ENCODE assay signal across 9 mouse cellular contexts in genomic region chr7:137783954-137784353, GRCm38 (mm10).
A peak's percentile ranks its signal among the peaks of the same experiment; 100 is the strongest.
DNase-seq lines count a peak whose midpoint lies in the region; ATAC-seq and TF ChIP-seq lines count a peak whose summit lies in the region.
"Had no signal": no experiment of that assay in that cellular context is flagged by ENCODE, and none has a peak within 500 bp of the region (broad histone marks: within the 10 kb centered on the region; RNA-seq: fewer than 3 reads in every experiment).

No protein-coding gene starts in this region.

- no peak for ATAC-seq in forebrain, embryonic 16.5 days
- no peak for ATAC-seq in midbrain, postnatal 0 days (ENCODE audit: low FRiP score)
- ATAC-seq in midbrain, embryonic 16.5 days = no peak
- ATAC-seq in erythroblast, adult 5-6 weeks (replicated peaks; ENCODE audit: low FRiP score, poor library complexity, severe bottlenecking) = no peak

- intact Hi-C loops in heart, postnatal 14 days (cut with DNase I) = loop anchor here (2.0 to 5.0 kb wide), 2 partner anchors 181 to 307 kb away; no protein-coding TSS in a partner anchor

- H3K9ac ChIP-seq in forebrain, embryonic 16.5 days (replicated peaks; ENCODE audit: low read depth, low read length) = no peak overlapping the region
- H3K9ac ChIP-seq in midbrain, postnatal 0 days (replicated peaks; ENCODE audit: low read length, poor library complexity, severe bottlenecking) = no peak overlapping the region
- no peak overlapping the region for H3K9ac ChIP-seq in midbrain, embryonic 16.5 days (ENCODE audit: low read depth, low read length)
- H3K9ac ChIP-seq: neural tube, embryonic 13.5 days had no signal

- no peaks in the 10 kb centered on the region for H3K36me3 ChIP-seq in forebrain, embryonic 10.5 days (replicated peaks)
- no peaks in the 10 kb centered on the region for H3K36me3 ChIP-seq in forebrain, embryonic 16.5 days (ENCODE audit: control insufficient read depth, insufficient read depth)
- H3K36me3 ChIP-seq in midbrain, postnatal 0 days (ENCODE audit: insufficient read depth, low read length) = no peaks in the 10 kb centered on the region
- no peaks in the 10 kb centered on the region for H3K36me3 ChIP-seq in midbrain, embryonic 16.5 days (ENCODE audit: control insufficient read depth, insufficient read depth, low read length)
- H3K36me3 ChIP-seq: neural tube, embryonic 13.5 days had no signal

- no peaks in the 10 kb centered on the region for H3K27me3 ChIP-seq in forebrain, embryonic 10.5 days (ENCODE audit: poor library complexity, severe bottlenecking)
- no peaks in the 10 kb centered on the region for H3K27me3 ChIP-seq in forebrain, embryonic 16.5 days (replicated peaks; ENCODE audit: control insufficient read depth, insufficient read depth, low read length)
- H3K27me3 ChIP-seq in midbrain, postnatal 0 days (ENCODE audit: insufficient read depth, low read length) = no peaks in the 10 kb centered on the region
- H3K27me3 ChIP-seq in midbrain, embryonic 16.5 days (ENCODE audit: control insufficient read depth, insufficient read depth, low read depth, low read length) = no peaks in the 10 kb centered on the region
- H3K27me3 ChIP-seq: neural tube, embryonic 13.5 days had no signal

- H3K4me2 ChIP-seq in forebrain, embryonic 16.5 days (ENCODE audit: low read length) = no peak overlapping the region
- no peak overlapping the region for H3K4me2 ChIP-seq in midbrain, postnatal 0 days (ENCODE audit: low read depth, low read length, poor library complexity, severe bottlenecking)
- no peak overlapping the region for H3K4me2 ChIP-seq in midbrain, embryonic 16.5 days (ENCODE audit: low read length)
- H3K4me2 ChIP-seq: neural tube, embryonic 13.5 days had no signal

- no peaks in the 10 kb centered on the region for H3K9me3 ChIP-seq in forebrain, embryonic 10.5 days
- no peaks in the 10 kb centered on the region; the same call in 1 of the 2 replicates for H3K9me3 ChIP-seq in forebrain, embryonic 16.5 days (ENCODE audit: control insufficient read depth, low read length)
- H3K9me3 ChIP-seq in midbrain, postnatal 0 days (ENCODE audit: low read length) = no peaks in the 10 kb centered on the region
- no peaks in the 10 kb centered on the region for H3K9me3 ChIP-seq in midbrain, embryonic 16.5 days (replicated peaks; ENCODE audit: control insufficient read depth, low read length, poor library complexity, severe bottlenecking)

- H3K27ac ChIP-seq in forebrain, embryonic 10.5 days = no peak overlapping the region
- no peak overlapping the region for H3K27ac ChIP-seq in forebrain, embryonic 16.5 days (ENCODE audit: low read length)
- H3K27ac ChIP-seq in midbrain, postnatal 0 days (ENCODE audit: low read depth, low read length) = no peak overlapping the region
- H3K27ac ChIP-seq in midbrain, embryonic 16.5 days (ENCODE audit: low read length) = no peak overlapping the region
- H3K27ac ChIP-seq: neural tube, embryonic 13.5 days had no signal

- H3K4me3 ChIP-seq in forebrain, embryonic 10.5 days = no peak overlapping the region
- H3K4me3 ChIP-seq in forebrain, embryonic 16.5 days (replicated peaks; ENCODE audit: low read length) = no peak overlapping the region
- H3K4me3 ChIP-seq in midbrain, postnatal 0 days (ENCODE audit: low read depth, low read length) = no peak overlapping the region
- no peak overlapping the region for H3K4me3 ChIP-seq in midbrain, embryonic 16.5 days (ENCODE audit: low read depth, low read length)
- H3K4me3 ChIP-seq: neural tube, embryonic 13.5 days had no signal

- peak; percentile 71 for TF ChIP-seq CTCF in midbrain, postnatal 0 days (IDR thresholded peaks at IDR 0.05)

- DNase-seq in forebrain, embryonic 10.5 days (ENCODE audit: extremely low spot score, low spot score) = peak; percentile 29
- DNase-seq in midbrain, postnatal 0 days (ENCODE audit: low spot score) = peak; percentile 49
- peak; percentile 53 for DNase-seq in adrenal gland, postnatal 10 days
- peak; percentile 27 to 45 for DNase-seq in heart, postnatal 14 days
- DNase-seq in lung, postnatal 10 days = peak; percentile 33

- H3K4me1 ChIP-seq in forebrain, embryonic 10.5 days = no peaks in the 10 kb centered on the region
- no peaks in the 10 kb centered on the region for H3K4me1 ChIP-seq in forebrain, embryonic 16.5 days (replicated peaks; ENCODE audit: control insufficient read depth, insufficient read depth, low read length)
- H3K4me1 ChIP-seq in midbrain, postnatal 0 days (ENCODE audit: insufficient read depth, low read length) = no peaks in the 10 kb centered on the region
- no peaks in the 10 kb centered on the region for H3K4me1 ChIP-seq in midbrain, embryonic 16.5 days (ENCODE audit: control insufficient read depth, insufficient read depth, low read length)
- H3K4me1 ChIP-seq: neural tube, embryonic 13.5 days had no signal
